Mouse (Mus musculus): ENCODE measurements around the gene Chn1.

- TF ChIP-seq CTCF (IDR thresholded peaks at IDR 0.05; ENCODE audit: low read depth, low read length) = no peak
- no peak for TF ChIP-seq POLR2A (IDR thresholded peaks at IDR 0.05; ENCODE audit: borderline replicate concordance, low read depth, low read length)
Measured at GRCm38 (mm10) chr2:73680425-73681027, 94.6 kb downstream of the Chn1 start.
